Mouse (Mus musculus) cerebellum, adult (tissue): ENCODE data around the gene Eif4b.

Source experiments
- ATAC-seq: cut with Nextera tagmentation; 2 replicates; pipeline ENCODE4 v1.9.2; 2017; ENCODE audit warnings: mild to moderate bottlenecking, moderate library complexity, mixed read lengths; ENCODE audit not compliant: insufficient number of reproducible peaks, low FRiP score, low TSS enrichment

The Eif4b gene

GRCm38 (mm10) chr15:102114651-102115260 is 41.2 kb downstream of the Eif4b start:
- ATAC-seq = no peak

- ATAC-seq = no peak
These were observed 42.2 kb downstream of the Eif4b start for GRCm38 (mm10) chr15:102115731-102116231.

- no peak for ATAC-seq
These were observed 43.3 kb downstream of the Eif4b start for GRCm38 (mm10) chr15:102116753-102117415.

GRCm38 (mm10) chr15:102117461-102118443 is 44.2 kb downstream of the Eif4b start:
- no peak for ATAC-seq

- ATAC-seq = no peak
These were observed 45.0 kb downstream of the Eif4b start for GRCm38 (mm10) chr15:102118591-102118990.

- ATAC-seq = no peak
These were observed 45.7 kb downstream of the Eif4b start for GRCm38 (mm10) chr15:102119121-102119830.

DNA sequence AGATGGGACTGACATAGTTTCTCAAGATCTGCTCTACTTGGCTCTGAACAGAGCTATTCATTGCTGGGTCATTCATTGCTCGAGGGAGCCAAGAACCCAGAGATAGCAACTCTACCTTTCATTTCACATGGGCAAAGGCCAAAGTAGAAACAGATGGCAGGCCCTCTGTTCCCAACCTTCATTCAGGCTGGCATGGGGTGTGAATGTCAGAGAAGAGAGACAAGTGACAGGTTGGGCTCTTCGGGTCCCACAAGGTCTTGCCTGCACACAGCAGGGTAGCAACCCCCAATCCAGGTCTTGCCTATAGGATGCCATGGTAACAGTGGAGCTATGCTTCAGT is 46.2 kb downstream of the Eif4b start:
- ATAC-seq = peak; percentile 88

DNA sequence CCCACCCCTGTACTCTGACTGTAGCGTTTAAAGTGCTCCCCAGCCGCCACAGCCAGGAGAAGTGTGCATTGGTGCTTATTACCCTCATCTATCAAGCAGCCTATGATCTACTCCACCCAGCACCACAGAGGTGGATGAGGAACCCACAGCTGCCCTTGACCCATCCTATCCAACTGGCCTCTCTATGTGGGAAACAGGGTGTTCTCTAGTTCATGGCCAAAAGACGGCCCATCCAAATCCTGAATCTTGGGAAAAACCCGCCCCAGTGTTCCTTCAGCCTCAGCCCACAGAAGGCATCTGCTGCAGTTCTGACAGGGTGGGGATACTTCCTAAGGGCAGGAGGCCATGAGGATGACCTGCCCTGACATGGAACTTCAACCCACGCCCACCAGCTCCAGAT is 47.0 kb downstream of the Eif4b start:
- no peak for ATAC-seq

DNA sequence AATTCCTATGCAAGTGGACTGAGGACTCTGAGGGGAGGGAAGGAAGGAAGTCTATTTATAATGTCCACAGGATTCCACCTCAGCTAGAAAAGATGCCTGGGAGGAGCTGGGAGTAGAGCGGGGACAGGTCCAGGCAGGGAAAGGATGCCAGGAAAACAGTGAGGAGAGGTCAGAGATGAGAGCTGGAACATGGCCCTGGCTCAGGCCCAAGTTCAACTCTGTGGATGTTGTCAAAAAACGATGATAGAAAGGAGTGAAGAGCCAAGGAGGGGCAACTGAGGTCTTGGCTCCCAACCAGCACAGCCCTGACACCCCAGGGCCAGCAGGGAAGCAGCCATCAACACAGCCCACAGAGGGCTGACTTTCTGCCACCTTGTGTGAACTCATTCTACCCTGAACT is 52.7 kb downstream of the Eif4b start:
- ATAC-seq = peak; percentile 20; the same call in 1 of the 2 replicates

DNA sequence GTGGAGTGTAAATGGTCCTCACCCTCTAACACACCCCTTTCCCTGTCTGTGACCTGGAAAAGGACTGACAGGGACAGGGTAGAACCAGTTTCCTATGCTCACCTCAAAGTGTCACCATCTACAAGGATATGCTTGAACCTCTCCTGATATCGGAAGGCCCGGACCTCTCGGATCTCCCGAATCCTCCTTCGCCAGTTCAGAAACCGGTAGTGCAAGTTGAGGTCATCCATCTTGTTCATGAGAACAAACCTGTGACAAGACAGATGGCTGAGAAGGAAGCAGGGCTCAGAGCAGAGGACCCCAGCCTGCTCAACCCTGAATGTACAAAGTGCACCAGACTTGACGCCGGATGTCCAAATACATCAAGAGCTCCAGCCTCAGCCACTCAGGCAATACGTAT is 59.7 kb downstream of the Eif4b start:
- ATAC-seq = no peak

- ATAC-seq = no peak
These were observed 61.1 kb downstream of the Eif4b start for GRCm38 (mm10) chr15:102134709-102135108.

- no peak for ATAC-seq
These were observed 62.1 kb downstream of the Eif4b start for GRCm38 (mm10) chr15:102135522-102136128.

GRCm38 (mm10) chr15:102136129-102136758 is 62.7 kb downstream of the Eif4b start, which contains the start of gene Spryd3:
TSS of gene Spryd3 (minus strand) at chr15:102136234.
- peak; percentile 100 for ATAC-seq

GRCm38 (mm10) chr15:102141120-102141519 is 67.5 kb downstream of the Eif4b start:
- ATAC-seq = no peak

DNA sequence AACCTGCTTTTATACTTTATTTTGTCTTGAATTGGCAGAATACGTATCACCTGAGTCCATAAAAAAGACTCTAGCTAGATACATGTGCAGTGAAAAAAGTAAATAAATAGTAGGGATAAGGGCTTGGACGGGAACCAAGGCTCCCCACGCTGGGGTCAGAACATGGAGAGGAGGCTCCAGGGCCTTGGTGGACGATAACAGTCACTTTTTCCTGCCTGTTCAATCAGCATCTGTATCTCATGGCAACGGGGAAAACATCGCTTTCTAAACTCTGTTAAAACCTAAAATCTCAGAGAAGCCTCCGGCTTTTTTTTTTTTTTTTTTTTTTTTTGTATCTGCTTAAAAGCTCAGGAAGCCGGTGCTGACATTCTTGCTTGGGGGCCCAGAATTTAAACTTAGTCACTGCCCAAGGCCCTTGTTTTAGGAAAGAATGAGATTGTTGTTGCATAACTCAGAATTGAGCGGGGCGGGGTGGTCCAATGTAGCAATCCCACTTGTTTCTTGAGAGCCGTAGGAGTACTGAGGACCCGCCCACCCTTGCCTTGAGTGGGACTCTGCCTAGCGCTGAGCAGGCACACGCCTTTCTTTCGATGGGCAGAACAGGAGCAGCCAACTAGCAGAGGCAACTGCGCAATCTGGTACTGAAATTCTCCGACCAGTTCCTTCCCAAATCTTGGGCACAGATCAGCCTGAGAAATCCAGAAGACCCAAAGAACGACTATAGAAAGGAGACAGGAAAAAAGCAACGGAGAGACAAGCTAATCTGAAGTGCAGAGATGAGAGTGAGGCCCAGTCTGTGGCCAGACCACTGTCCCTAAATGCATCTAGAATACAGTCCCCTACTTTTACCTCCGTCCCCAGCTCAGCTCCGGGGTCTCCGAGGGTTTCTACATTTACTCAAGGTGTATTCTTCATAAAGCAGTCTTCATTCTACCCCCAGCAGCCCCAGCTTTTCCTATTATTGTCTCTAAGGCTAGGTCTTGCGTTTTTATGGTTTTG is 69.6 kb downstream of the Eif4b start:
- ATAC-seq = no peak

DNA sequence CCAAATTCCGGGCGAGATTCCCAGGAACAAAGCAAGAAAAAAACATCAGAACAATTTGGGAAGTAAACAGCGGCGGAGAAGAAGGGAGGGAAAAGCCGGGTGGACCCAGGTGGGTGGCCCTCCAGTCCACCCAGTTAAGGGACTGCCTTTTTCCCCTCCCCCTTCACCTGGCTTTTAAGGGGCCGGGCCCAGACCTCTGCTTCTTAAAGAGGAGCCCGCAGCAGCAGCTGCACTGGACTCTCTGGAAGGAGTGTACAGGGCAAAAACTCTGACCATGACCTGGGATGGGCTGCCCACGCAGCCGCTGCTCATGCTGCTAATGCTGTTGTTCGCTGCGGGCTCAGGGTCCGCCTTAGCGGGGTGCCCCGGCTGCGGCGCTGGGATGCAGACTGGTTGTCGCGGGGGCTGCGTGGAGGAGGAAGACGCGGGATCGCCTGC is 70.7 kb downstream of the Eif4b start, which contains the start of gene Igfbp6:
Gene Igfbp6, plus strand, starts transcription at position 89 of the 438 bp plus-strand sequence.
- ATAC-seq = no peak

- ATAC-seq = no peak
These were observed 71.2 kb downstream of the Eif4b start for GRCm38 (mm10) chr15:102144726-102145125.

GRCm38 (mm10) chr15:102145330-102145729 is 71.8 kb downstream of the Eif4b start:
- no peak for ATAC-seq
